In genomic region chr10:44527651-44528050, GRCm38 (mm10) we compare ENCODE assay signal across 8 mouse cellular contexts. TPM values are rescaled to one million over a fixed set of nuclear protein-coding genes. Genes with fewer than 3 reads are reported as not detected.
DNase-seq lines count a peak whose midpoint lies in the region; ATAC-seq and TF ChIP-seq lines count a peak whose summit lies in the region.

No protein-coding gene starts in this region.

- WGBS in heart, embryonic 15.5 days = 3% methylated on average over 16 of the region's 16 CpGs
- WGBS in liver, embryonic 16.5 days (ENCODE audit: insufficient replicate concordance) = 1% methylated on average over 16 of the region's 16 CpGs
- 7% methylated on average over 16 of the region's 16 CpGs for WGBS in stomach, postnatal 0 days

- H3K9ac ChIP-seq in heart, embryonic 15.5 days = no peak overlapping the region
- H3K9ac ChIP-seq in liver, embryonic 16.5 days (ENCODE audit: low read depth, low read length) = peak overlapping the region; percentile 24; the same call in 1 of the 2 replicates
- peak overlapping the region; percentile 28; the same call in 1 of the 2 replicates for H3K9ac ChIP-seq in stomach, postnatal 0 days (ENCODE audit: low read length)

- H3K4me1 ChIP-seq in heart, embryonic 15.5 days (replicated peaks) = peaks cover 24% of the 10 kb centered on the region
- peaks cover 10% of the 10 kb centered on the region for H3K4me1 ChIP-seq in liver, embryonic 16.5 days (ENCODE audit: control insufficient read depth, low read depth, low read length)
- H3K4me1 ChIP-seq in stomach, postnatal 0 days (replicated peaks; ENCODE audit: control insufficient read depth, insufficient read depth) = peaks cover 5% of the 10 kb centered on the region

- H3K4me2 ChIP-seq in heart, embryonic 15.5 days = peak overlapping the region; percentile 57
- peak overlapping the region; percentile 37 for H3K4me2 ChIP-seq in liver, embryonic 16.5 days (ENCODE audit: low read depth, low read length)
- H3K4me2 ChIP-seq in stomach, postnatal 0 days (replicated peaks; ENCODE audit: low read depth) = peak overlapping the region; percentile 52

- peaks cover 55% of the 10 kb centered on the region for H3K27me3 ChIP-seq in heart, embryonic 15.5 days
- H3K27me3 ChIP-seq in liver, embryonic 16.5 days (ENCODE audit: control insufficient read depth, insufficient read depth, low read depth, low read length) = peaks cover 42% of the 10 kb centered on the region
- peaks cover 14% of the 10 kb centered on the region for H3K27me3 ChIP-seq in stomach, postnatal 0 days (ENCODE audit: control insufficient read depth, insufficient read depth, low read length)

- no peak overlapping the region for H3K27ac ChIP-seq in heart, embryonic 15.5 days
- H3K27ac ChIP-seq in liver, embryonic 16.5 days (ENCODE audit: low read length) = no peak overlapping the region
- H3K27ac ChIP-seq in stomach, postnatal 0 days (replicated peaks) = no peak overlapping the region

- no peak for TF ChIP-seq CTCF in stomach, postnatal 0 days (IDR thresholded peaks at IDR 0.05; ENCODE audit: low read depth)

- no peaks in the 10 kb centered on the region for H3K9me3 ChIP-seq in heart, embryonic 15.5 days (replicated peaks)
- no peaks in the 10 kb centered on the region for H3K9me3 ChIP-seq in liver, embryonic 16.5 days (replicated peaks; ENCODE audit: control insufficient read depth, low read length)
- H3K9me3 ChIP-seq in stomach, postnatal 0 days (ENCODE audit: control insufficient read depth, low read length) = no peaks in the 10 kb centered on the region

- peak overlapping the region; percentile 34 for H3K4me3 ChIP-seq in heart, embryonic 15.5 days
- peak overlapping the region; percentile 30 for H3K4me3 ChIP-seq in liver, embryonic 16.5 days (ENCODE audit: low read depth, low read length)
- peak overlapping the region; percentile 28 for H3K4me3 ChIP-seq in stomach, postnatal 0 days (ENCODE audit: low read depth, low read length)

- intact Hi-C loops in left cerebral cortex, postnatal 4 days (cut with DNase I) = loop anchor here (10.0 kb wide), 1 partner anchor 467 kb away; no protein-coding TSS in a partner anchor

- no peak for ATAC-seq in heart, embryonic 15.5 days (replicated peaks; ENCODE audit: insufficient number of reproducible peaks, insufficient read depth, low FRiP score, low read depth)
- no peak for ATAC-seq in liver, embryonic 16.5 days (ENCODE audit: low read depth)
- ATAC-seq in stomach, postnatal 0 days (ENCODE audit: low FRiP score, low TSS enrichment) = no peak

- DNase-seq in thymus, postnatal 25 days = peak; percentile 8
- DNase-seq in thymus, adult 18-20 months = no peak
- DNase-seq in stomach, postnatal 0 days (ENCODE audit: low spot score) = no peak
- no peak for DNase-seq in frontal cortex, postnatal 25 days (ENCODE audit: low spot score in 2 of 2)
- no peak for DNase-seq in left cerebral cortex, postnatal 4 days
- DNase-seq in adrenal gland, postnatal 14 days = no peak

- TF ChIP-seq EP300 in stomach, postnatal 0 days (optimal IDR thresholded peaks at IDR 0.05) = no peak

- no peaks in the 10 kb centered on the region for H3K36me3 ChIP-seq in heart, embryonic 15.5 days
- no peaks in the 10 kb centered on the region for H3K36me3 ChIP-seq in liver, embryonic 16.5 days (ENCODE audit: control insufficient read depth, insufficient read depth)
- H3K36me3 ChIP-seq in stomach, postnatal 0 days (ENCODE audit: control insufficient read depth, insufficient read depth, low read length) = no peaks in the 10 kb centered on the region

RNA-seq across cellular contexts. Expression of gene Prdm1, which starts 0.7 kb away (rescaled TPM):
- 0.67 and 0.83 TPM in 2 replicates for polyA plus RNA-seq in heart, embryonic 15.5 days (2015; fragmentation: Nextera tagmentation; extraction: Ambion mirVana)
- 0.33 and 0.54 TPM in 2 replicates for polyA plus RNA-seq in liver, embryonic 16.5 days (2015; fragmentation: Nextera tagmentation; extraction: Ambion mirVana)
- 5.9 and 7.3 TPM in 2 replicates for polyA plus RNA-seq in stomach, postnatal 0 days (2015; fragmentation: Nextera tagmentation; extraction: Ambion mirVana)
- 1 to 10 TPM; 1.3 to 2.2 TPM for total RNA-seq in left cerebral cortex, postnatal 4 days (2021)
- total RNA-seq in adrenal gland, postnatal 14 days (2021) = 2.8 and 3.2 TPM in 2 replicates
